Mouse (Mus musculus) stomach, postnatal 0 days (tissue): ENCODE measurements around the gene Bmp8a. TPM values are rescaled to one million over a fixed set of nuclear protein-coding genes. Genes with fewer than 3 reads are reported as not detected.
A peak's percentile ranks its signal among the peaks of the same experiment; 100 is the strongest.

ENCODE experiments used
- ATAC-seq: fragments of 200-750 bp; cut with Nextera tagmentation; 2 replicates; pipeline ENCODE4 v1.8.0; 2017; ENCODE audit not compliant: low FRiP score, low TSS enrichment
- DNase-seq: peaks from one replicate; pipeline ENCODE4 v3.0.0-alpha.2; 2016; ENCODE audit warnings: low spot score
- H3K27ac ChIP-seq: fragments of 300-500 bp; sonication (generic); replicated peaks from 2 replicates; pipeline ENCODE4 v1.5.1; 2014; ENCODE audit warnings: mild to moderate bottlenecking, control low read depth
- H3K27me3 ChIP-seq: fragments of 300-500 bp; sonication (generic); 2 replicates; pipeline ENCODE4 v1.6.1; 2014; ENCODE audit warnings: low read length; ENCODE audit not compliant: control insufficient read depth, insufficient read depth
- H3K36me3 ChIP-seq: fragments of 300-500 bp; sonication (generic); 2 replicates; pipeline ENCODE4 v1.6.1; 2014; ENCODE audit warnings: low read length, mixed read lengths; ENCODE audit not compliant: control insufficient read depth, insufficient read depth
- H3K4me1 ChIP-seq: fragments of 300-500 bp; sonication (generic); replicated peaks from 2 replicates; pipeline ENCODE4 v1.6.1; 2014; ENCODE audit warnings: antibody characterized with exemption; ENCODE audit not compliant: control insufficient read depth, insufficient read depth
- H3K4me2 ChIP-seq: fragments of 300-500 bp; sonication (generic); replicated peaks from 2 replicates; pipeline ENCODE4 v1.6.1; 2014; ENCODE audit warnings: low read depth, mild to moderate bottlenecking, control low read depth, moderate library complexity
- H3K4me3 ChIP-seq: fragments of 300-500 bp; sonication (generic); 2 replicates; pipeline ENCODE4 v1.5.1; 2014; ENCODE audit warnings: low read depth, low read length, control low read depth
- H3K9ac ChIP-seq: fragments of 300-500 bp; sonication (generic); 2 replicates; pipeline ENCODE4 v1.6.1; 2014; ENCODE audit warnings: mild to moderate bottlenecking, low read length, control low read depth, mixed read lengths
- H3K9me3 ChIP-seq: fragments of 300-500 bp; sonication (generic); 2 replicates; pipeline ENCODE4 v1.6.1; 2016; ENCODE audit warnings: low read length; ENCODE audit not compliant: control insufficient read depth
- CTCF ChIP-seq: IDR thresholded peaks from 2 replicates; pipeline ENCODE4 v1.5.1; 2016; ENCODE audit warnings: antibody characterized with exemption, low read depth, mild to moderate bottlenecking, moderate library complexity
- EP300 ChIP-seq: optimal IDR thresholded peaks from 2 replicates; pipeline ENCODE3; 2016; ENCODE audit warnings: antibody characterized with exemption
- WGBS: fragments of 180-500 bp; shearing (Covaris S2); extraction: QIAGEN DNeasy Blood & Tissue Kit; methylation state at CpG from one replicate; pipeline ENCODE4 v1.1.7; 2014; 5-methylcytosine and 5-hydroxymethylcytosine counted together
- polyA plus RNA-seq: library from polyadenylated mRNA; unstranded; fragments of >200 nt; fragmentation: Nextera tagmentation; extraction: Ambion mirVana; gene quantifications from 2 replicates; pipeline ENCODE4 v1.2.1, GENCODE M21; 2015

Bmp8a gene
- polyA plus RNA-seq, 1 experiment from 2014 or later, result 0.97 TPM

DNA sequence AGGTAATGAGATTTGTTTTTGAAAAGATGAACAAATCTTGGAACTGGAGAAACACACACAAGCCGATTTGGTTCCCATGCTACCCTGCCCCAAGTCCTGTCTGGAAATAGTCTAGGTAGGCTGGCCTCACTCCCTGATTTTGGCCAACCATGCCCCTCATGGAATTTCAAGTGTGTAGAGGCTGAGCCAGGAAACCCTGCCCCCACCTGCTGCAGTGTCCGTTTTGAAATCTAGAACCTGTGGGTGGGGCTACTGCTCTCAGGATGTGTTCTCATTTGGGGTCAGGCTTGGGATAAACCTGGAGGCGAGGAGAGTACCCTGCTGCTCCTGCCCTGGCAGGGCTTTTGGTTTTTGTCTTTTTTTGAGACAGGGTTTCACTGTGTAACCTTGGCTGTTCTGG, 34.8 kb downstream of the Bmp8a start:
- H3K4me3 ChIP-seq, result no peak overlapping the region
- WGBS, result 43% methylated on average over 3 of the region's 3 CpGs
- DNase-seq (no peak), ATAC-seq (no peak)
- no peak overlapping the region for H3K27ac ChIP-seq
- H3K4me1 ChIP-seq, result no peaks in the 10 kb centered on the region
- H3K27me3 ChIP-seq, result no peaks in the 10 kb centered on the region
- H3K36me3 ChIP-seq, result no peaks in the 10 kb centered on the region
- no peak overlapping the region for H3K9ac ChIP-seq
- TF ChIP-seq EP300, result no peak
- no peak for TF ChIP-seq CTCF
- H3K4me2 ChIP-seq, result no peak overlapping the region
- H3K9me3 ChIP-seq, result no peaks in the 10 kb centered on the region

DNA sequence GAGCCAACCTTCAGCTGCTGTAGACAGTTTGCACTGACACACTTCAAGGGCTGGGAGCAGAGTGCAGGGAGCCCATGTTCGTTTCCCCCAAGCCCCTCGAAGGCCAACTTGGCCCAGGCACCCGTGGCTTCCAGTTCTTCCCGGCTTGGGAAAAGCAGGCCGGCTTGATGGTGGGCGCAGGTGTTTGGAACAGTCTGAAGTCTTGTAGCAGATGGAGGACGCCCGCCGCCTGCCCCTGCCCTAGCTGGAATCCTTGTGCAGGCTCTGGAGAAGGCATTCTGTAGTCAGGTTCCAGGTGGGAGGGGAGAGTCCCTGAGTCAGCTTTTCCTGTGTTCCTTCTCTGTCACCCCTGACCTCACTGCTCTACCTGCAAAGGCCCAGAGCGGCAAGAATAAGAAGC, 36.1 kb downstream of the Bmp8a start:
- ATAC-seq (no peak), DNase-seq (no peak)
- no peaks in the 10 kb centered on the region for H3K27me3 ChIP-seq
- 0 out of 2 replicates have a peak, but pooled peaks cover 3% of the 10 kb centered on the region for H3K36me3 ChIP-seq
- H3K9ac ChIP-seq, result no peak overlapping the region
- 89% methylated on average over 10 of the region's 10 CpGs for WGBS
- H3K27ac ChIP-seq, result no peak overlapping the region
- H3K9me3 ChIP-seq, result no peaks in the 10 kb centered on the region
- H3K4me1 ChIP-seq, result no peaks in the 10 kb centered on the region
- H3K4me3 ChIP-seq, result no peak overlapping the region
- no peak overlapping the region for H3K4me2 ChIP-seq
- TF ChIP-seq CTCF (no peak), EP300 (no peak)

DNA sequence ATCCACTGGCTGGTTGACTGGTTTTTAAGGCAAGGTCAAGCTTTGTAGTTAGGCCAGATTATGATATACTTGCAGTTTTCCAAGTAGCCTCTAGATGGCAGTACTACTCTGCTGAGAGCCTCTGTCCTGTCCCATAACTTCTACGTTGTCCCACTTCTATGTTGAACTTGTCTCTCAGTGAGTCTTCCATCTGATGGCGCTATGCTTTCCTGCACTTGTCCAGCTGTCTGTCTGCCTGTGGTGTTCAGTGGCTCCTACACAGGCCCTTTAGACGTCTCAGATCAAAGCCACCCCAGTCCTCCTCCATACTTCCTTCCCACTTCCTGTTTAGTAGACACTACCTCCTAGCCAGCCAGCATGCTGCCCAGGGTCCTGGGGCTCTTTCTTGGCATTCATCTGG, 37.3 kb downstream of the Bmp8a start:
- TF ChIP-seq EP300 (no peak), CTCF (peak; percentile 88)
- H3K9ac ChIP-seq, result no peak overlapping the region
- ATAC-seq, result peak; percentile 66
- no peak for DNase-seq
- no peak overlapping the region for H3K4me3 ChIP-seq
- 24% methylated on average over 3 of the region's 3 CpGs for WGBS
- no peaks in the 10 kb centered on the region for H3K9me3 ChIP-seq
- 0 out of 2 replicates have a peak, but pooled peaks cover 3% of the 10 kb centered on the region for H3K36me3 ChIP-seq
- H3K4me2 ChIP-seq, result no peak overlapping the region
- no peak overlapping the region for H3K27ac ChIP-seq
- no peaks in the 10 kb centered on the region for H3K27me3 ChIP-seq
- no peaks in the 10 kb centered on the region for H3K4me1 ChIP-seq

DNA sequence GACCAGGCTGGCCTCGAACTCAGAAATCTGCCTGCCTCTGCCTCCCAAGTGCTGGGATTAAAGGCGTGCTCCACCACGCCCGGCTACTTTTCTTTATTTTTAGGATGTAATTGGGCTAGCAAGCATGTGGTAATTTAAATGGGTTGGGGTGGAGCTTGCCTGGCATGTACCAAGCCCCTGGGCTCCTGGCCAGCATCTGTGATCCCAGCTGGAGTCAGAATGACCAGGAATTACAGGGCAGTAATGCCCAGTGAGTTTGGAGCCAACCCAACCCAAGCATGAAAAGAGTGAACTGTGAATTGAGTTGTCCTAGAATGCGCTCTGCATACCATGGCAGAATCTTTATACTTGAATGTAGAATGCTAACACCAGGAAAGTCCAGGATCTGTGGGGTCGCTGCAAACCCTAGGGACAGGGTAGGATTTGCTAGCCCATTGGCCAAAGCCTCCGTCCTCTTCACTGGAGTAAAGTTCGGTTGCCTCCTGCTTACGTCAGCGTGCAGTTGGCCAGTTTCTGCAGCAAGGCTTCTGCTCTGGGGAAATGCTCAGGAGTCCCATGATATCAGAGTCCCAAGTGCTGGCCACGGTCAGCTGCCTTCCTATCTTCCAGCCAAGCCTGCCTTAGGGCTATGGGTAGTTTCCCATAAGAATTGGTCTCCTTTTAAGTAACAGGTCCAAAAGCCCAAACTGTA, 43.9 kb downstream of the Bmp8a start:
- Histone ChIP-seq H3K4me2 (no peak overlapping the region), H3K9me3 (no peaks in the 10 kb centered on the region), H3K36me3 (peaks cover 32% of the 10 kb centered on the region), H3K27ac (no peak overlapping the region), H3K4me1 (no peaks in the 10 kb centered on the region), H3K9ac (no peak overlapping the region), H3K4me3 (no peak overlapping the region), H3K27me3 (no peaks in the 10 kb centered on the region)
- DNase-seq (no peak), ATAC-seq (no peak)
- WGBS, result 92% methylated on average over 11 of the region's 11 CpGs
- TF ChIP-seq CTCF, result no peak
- TF ChIP-seq EP300, result no peak

DNA sequence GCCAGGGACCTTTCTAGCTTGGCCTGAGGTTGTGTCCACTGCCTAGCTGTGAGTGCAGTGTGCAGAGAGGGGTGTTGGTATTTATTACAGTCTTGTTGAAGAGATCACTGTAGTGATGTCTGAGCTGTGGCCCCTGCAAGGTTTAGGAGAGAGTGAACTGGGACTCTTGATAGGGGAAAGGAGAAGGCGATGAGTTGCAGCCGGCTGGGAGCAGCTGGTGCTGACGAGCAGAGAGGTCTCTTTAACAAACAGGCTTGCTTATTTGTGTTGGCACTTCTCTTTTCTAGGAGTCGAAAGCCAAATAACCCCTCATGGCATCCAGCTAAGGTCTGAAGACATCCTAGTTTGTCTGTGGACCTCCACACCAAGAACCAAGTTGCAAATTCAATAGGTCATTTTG, 44.8 kb downstream of the Bmp8a start:
- Histone ChIP-seq H3K9ac (no peak overlapping the region), H3K4me1 (no peaks in the 10 kb centered on the region), H3K4me3 (no peak overlapping the region), H3K27me3 (no peaks in the 10 kb centered on the region), H3K36me3 (peaks cover 38% of the 10 kb centered on the region), H3K9me3 (no peaks in the 10 kb centered on the region), H3K27ac (no peak overlapping the region), H3K4me2 (no peak overlapping the region)
- DNase-seq, result no peak
- ATAC-seq, result no peak
- WGBS, result 79% methylated on average over 4 of the region's 4 CpGs
- TF ChIP-seq EP300 (no peak), CTCF (no peak)

DNA sequence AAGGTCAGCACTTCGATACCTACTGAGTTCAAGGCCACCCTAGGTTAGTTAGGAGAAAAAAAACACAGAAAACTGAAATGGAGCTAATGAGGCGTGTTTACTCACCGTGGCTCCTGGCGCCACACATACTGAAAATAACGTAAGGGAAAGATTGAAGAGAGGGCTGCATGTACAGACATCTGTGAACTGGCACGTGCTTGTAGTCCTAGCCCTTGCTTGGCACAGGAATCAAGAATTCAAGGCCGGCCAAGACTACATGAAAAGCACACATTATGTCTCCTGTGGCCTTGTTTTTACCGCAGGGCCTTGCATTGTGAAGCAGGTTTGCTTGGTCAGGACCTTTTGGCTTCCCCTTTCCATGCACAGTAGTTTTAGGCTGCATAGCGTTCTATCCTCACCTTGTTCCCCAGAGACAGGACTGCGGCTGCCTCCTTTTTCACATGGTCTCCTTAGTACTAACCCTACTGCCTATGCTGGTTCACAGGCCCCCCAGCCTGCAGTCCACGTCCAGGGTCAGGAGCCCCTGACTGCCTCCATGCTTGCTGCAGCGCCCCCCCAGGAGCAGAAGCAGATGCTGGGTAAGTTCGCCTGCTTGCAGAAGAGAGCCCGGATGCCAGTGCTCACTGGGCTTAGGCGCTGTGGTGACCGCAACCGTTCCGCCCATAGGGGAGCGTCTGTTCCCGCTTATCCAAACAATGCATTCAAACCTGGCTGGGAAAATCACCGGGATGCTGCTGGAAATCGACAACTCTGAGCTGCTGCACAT, 45.7 kb downstream of the Bmp8a start:
- Histone ChIP-seq H3K4me1 (no peaks in the 10 kb centered on the region), H3K9me3 (no peaks in the 10 kb centered on the region), H3K4me3 (no peak overlapping the region), H3K4me2 (no peak overlapping the region), H3K9ac (no peak overlapping the region), H3K27me3 (no peaks in the 10 kb centered on the region), H3K36me3 (peaks cover 40% of the 10 kb centered on the region), H3K27ac (no peak overlapping the region)
- no peak for TF ChIP-seq CTCF
- TF ChIP-seq EP300, result no peak
- DNase-seq (no peak), ATAC-seq (no peak)
- 92% methylated on average over 22 of the region's 22 CpGs for whole genome bisulfite sequencing
